Mouse (Mus musculus): ENCODE data around the gene Kif5c.

Kif5c gene

DNA sequence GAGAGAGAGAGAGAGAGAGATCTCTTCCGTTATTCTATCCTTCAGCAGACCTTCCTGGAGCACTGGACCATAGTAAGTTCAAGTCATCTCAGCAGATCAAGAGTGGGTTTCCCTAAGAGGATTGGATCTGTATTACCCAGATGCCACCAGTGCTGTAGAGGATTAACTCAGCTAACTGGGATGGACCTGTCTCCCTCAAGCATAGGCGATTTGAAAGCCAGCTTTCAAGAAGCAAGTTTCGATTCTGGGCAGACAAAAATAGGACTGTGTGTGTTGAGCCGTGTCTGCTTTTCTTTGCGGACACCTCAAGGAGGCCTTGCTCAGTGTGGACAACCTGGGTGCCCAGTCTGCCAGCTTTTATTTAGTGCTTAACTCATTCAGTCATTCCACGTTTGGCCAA, 170.0 kb downstream of the Kif5c start:
- DNase-seq (ENCODE audit: extremely low spot score), result no peak

DNA sequence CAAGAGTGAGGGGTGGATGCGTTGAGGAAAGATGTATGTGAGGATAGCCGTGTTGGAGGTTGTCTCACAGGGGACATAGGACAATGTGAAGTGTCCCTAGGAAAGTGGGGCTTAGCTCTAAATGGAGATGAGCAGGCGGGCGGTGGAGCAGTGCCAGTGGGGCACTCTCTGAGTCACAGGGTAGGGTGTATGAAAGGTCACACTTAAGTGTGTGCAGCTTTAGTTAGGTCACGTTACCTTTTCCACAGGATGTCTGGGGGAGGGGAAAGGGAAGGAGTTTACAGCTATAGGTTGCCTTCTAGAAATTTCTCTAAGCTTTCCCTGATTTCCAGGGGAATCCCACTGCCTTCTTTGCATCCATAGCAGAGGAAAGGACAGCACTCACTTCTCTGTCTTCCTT, 170.4 kb downstream of the Kif5c start:
- no peak for DNase-seq (ENCODE audit: extremely low spot score)

DNA sequence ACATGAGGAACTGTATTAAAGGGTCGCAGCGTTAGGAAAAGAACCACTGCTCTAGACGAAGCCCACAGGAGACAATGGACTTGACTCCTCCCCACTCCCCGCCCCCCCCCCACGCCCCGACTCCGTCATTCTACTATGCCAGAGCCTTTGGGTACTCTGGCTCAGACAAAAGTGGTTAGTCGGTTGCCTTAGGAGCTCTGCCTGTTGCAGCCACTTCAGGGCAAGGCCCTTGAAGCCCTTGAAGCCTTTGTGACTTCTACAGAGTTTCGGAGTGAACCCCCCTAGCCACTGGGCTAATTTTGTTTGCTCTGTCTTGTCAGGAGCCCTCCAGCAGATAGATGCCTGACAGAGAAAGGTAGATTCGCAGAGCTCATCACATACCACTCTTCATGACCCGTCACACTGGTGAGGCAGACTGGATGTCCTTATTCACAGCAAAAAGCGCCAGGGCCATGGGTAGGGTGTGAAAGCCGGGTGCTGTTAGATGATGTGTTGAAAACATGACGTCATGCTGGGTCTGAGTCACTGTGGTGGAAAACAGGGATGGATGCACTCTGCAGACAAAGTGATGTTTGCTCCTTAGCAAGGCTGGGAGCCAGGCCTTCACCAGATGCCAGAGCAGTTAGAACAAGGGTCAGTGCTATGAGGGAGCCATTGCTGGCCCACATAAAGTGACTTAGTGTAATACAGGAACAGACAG, 178.5 kb downstream of the Kif5c start:
- DNase-seq (ENCODE audit: extremely low spot score), result no peak

DNA sequence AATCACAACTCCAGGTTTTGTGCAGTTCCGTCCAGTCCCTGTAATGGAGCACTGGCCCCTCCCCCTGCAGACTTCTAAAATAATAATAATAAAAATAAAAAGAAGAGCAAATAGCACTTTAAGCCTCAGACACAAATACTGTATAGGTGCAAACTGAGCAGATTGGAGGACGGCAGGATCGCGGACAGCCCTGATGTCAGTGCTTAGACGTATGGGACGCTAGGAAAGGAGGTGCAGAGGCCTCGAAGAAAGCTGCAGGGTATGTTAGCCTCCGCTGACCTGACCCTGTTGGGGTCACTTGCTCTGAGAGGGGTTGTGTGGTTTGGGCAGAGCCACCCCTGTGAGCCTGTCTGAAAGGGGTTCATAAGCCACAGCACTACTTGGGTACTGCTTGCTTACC, 185.3 kb downstream of the Kif5c start:
- DNase-seq (ENCODE audit: extremely low spot score), result no peak

DNA sequence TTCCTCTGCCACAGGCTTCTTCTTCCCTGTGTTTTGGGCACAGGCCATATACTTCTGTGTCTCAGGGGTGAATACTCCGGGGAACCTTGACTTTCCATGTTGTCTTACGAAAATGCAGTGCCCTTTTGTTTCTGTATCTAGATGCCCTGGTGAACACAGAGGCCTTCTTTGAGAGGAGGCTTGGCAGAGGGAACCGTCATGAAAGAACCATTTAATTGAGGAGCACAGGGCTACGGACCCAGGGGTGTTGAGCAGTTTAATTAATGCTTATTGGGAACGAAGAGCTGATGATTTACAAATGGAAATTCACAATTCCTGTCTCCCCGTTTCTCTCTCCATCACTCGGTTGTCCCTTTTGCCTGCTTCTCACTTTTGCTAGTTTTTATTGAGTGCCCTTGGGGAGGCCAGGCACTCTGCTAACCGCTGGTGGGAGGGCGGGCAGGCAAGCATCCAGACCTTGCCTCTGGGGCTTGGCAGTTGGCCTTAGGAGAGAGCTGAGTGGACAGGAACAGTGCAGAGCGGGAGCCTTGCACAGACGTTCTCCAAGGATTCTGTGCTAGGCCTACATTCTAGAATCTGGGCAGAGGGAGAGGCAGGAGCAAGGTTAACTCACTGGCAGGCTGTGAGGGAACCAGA, 186.8 kb downstream of the Kif5c start:
- no peak for DNase-seq (ENCODE audit: extremely low spot score)

DNA sequence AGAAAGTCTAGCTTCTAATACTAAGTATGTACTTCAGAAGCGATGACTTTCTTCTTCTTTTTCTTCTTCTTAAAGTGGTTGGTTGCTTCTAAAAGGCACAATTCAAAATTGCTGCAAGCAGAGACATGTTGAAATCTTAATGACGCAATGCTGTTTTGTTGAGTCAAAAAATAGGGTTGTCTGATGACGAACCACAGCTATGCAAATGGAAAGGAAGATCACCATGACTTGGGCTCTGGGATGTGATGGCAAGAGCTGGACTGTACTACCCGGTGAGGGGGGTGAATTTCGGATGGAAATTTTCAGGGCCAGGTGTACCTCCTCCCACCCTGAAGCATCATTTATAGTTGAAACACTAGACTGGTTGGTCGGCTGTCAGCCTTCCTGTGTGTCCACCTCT, 190.4 kb downstream of the Kif5c start:
- no peak for DNase-seq (ENCODE audit: extremely low spot score)

DNA sequence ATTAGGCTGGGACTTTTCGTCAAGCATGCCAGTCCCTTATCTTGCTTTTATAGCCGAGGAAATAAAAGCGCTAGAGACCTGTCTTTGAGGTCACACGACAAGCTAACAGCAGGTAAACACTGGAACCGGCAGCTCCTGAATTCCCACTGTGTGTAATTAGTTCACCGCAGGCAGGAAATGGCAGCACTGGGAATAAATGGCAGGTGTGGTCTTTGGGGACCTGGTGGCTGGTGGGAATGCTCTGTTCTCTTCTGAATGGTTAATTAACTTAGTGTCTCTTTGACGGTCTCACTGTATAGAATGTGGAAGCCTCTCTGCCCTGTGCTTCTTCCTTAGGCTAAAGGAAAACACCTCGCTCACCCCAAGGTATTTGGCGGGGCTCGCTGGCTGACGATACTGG, 192.3 kb downstream of the Kif5c start:
- no peak for DNase-seq (ENCODE audit: extremely low spot score)

DNA sequence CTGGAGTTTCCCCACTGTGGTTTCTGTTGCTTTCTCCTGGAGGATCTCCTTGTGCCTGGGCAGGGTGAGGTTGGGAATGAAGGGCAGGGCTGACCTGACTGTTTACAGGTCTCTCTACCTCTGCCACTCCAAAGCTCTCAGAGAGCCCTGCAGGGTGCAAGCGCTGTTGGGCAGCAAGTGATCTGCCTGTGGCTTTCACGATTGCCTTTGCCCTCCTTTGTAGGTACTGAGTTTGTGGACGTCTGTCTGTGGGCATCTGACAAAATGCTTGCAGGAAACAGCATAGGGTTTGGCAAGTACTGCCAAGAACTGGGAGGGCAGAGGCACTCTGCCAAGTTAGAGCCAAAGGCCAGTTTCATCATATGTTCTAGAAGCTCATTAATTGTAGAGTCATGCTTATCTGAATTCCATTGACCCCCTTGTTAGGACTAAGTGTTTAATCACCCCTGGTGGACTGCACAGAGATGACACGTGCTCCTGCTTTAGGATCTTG, 192.8 kb downstream of the Kif5c start:
- DNase-seq (ENCODE audit: extremely low spot score), result no peak

DNA sequence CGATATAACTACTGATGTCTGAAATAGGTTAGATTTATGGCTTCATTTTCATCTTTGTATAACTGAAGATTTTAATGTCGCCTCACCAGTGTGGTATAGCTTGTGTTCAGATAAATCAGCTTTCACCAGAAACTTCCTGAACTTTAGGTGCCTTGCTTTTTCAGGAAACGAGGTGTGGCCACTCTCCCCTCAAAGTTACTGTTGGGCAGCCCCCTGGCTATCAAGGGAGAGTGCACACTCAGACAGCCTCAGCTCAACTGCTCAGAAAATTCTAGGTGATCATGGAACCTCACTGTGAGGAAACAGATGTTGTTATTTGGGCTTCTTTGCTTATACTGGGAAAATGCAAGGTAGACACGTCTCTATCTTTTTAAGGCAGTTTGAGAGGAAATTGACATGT, 194.1 kb downstream of the Kif5c start:
- no peak for DNase-seq (ENCODE audit: extremely low spot score)

DNA sequence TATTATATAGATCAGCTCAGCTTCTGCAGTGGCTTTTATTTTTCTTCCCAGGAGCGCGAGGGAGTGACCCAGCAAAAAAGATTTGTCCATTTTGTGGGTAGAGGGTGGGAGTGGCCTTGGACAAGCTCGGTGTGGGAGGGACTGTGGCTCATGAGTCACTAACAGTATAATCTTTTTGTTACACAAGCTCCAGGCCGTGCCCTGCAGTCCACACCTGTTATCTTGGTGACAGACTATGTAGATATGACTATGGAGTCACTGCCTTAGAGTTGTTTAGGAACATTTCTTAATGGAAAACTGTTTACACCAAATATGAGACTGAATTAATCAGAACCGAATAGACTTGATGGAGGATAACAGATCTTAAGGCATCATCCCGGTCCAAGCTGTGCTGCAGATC, 194.9 kb downstream of the Kif5c start:
- DNase-seq (ENCODE audit: extremely low spot score), result no peak

DNA sequence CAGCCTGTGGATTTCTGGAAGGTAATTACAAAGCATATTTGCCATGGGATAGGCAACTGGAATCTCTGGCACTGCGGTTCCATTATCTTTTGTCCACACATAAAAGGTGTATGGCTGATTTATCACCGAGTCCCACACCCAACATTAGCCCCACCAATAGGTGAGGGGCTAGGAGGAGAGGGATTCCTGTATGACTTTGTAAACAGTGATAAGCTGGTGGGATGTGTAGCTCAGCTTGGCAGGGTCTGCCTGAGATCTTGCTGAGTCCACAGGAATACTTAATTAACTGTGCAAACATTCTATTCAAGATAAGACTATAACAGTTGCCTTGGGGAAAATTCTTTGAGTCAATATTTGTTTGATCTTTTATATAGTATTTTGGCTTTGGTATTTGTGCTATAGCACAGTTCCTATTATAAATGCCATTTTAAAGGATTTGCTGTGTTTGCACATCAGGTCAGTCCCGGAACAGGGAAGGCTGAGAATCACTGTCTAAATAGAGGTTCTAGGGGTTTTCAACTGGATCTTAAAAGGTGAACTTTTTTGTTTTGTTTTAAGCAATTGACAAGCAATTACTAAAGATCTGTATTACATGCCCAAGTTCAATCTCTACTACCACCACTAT, 196.7 kb downstream of the Kif5c start:
- DNase-seq (ENCODE audit: extremely low spot score), result no peak

DNA sequence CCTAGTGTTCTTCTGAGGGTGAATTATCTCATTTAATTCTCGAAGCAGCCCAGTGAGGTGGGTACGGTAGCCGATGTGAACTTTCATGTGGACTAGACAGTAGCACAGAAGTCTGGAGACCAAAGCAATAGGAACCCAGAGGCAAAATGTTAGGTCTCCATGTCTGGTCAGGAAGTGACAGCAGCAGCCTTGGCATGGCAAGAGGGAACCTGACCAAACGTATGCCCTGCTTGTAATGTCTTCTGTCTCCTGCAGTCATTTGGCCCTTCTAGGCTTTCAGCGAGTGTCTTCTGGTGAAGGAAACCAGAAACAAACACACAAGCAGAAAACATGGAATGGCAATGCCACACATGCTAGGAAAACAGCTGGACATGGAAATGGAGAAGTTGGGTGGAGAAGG, 197.5 kb downstream of the Kif5c start:
- no peak for DNase-seq (ENCODE audit: extremely low spot score)

DNA sequence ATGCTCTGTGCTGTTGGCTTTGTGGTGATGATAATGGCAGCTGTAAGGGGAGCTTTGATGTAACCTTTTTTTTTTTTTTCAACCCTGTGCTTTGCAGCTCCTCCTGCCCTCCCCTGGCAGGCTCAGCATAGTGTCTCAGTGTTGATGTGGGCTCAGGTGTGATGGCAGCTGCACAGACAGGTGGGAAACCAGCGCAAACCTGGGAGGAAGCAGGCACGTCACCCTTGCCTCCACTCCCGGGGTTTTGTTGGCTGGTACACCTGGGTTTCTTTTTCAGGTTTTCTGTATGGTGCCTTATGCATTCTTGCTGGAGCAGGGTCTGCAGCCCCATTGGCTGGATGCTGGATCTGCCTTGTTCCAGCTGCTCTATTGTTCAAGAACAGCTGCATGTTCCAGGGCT, 198.1 kb downstream of the Kif5c start:
- no peak for DNase-seq (ENCODE audit: extremely low spot score)

DNA sequence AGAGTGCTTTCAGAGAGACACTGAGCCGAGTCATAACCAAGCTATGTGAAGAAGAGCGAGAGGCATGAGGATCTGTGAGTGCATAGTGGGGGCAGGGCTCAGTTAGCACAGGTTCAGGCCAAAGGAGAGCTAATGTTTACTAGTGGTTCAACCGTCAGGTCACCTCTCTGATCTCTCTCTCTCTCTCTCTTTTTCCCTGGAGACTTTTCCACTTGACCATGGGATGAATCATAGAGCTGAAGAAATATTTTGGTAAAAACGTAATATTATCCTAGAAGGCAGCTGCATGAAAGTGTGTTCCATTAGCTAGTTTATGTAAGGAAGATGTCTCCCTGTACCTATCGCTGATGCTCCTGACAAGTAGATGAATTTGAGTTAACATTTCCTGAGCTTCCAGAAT, 199.0 kb downstream of the Kif5c start:
- DNase-seq (ENCODE audit: extremely low spot score), result no peak

DNA sequence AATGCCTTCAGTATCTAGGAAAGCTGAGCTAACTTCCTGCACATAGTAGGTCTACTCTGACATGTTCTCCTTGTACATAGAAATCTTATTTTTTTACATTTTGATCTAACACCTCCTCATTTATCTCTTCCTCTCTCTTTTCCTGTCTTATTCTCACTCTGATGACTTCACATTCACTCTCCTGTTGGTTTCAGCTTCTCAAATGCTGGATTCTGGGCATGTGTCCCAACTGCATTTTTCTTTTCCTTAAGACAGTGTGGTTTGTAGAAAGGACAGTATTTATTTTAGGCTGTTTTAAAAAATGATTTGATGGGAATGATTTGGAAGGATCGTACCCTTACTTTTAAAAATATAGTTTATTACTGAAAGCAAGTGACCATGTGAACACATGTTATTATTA, 203.2 kb downstream of the Kif5c start:
- DNase-seq (ENCODE audit: extremely low spot score), result no peak
